Mouse (Mus musculus) CH12.LX (cell line): ENCODE data around the gene Slc4a1.

Source experiments
- CHD2 ChIP-seq: IDR thresholded peaks from 2 replicates; pipeline ENCODE4 v1.6.1; 2011; ENCODE audit warnings: low read length, improper control_type of control experiment
- CTCF ChIP-seq, 2 experiments: IDR thresholded peaks in 1 of 2; conservative IDR thresholded peaks in 1 of 2; 2 replicates each; pipeline ENCODE4 v1.5.1; 2011 to 2012; ENCODE audit warnings: low read depth in 2 of 2, low read length in 2 of 2, improper control_type of control experiment in 1 of 2, inconsistent platforms in 1 of 2, mild to moderate bottlenecking in 1 of 2, moderate library complexity in 1 of 2
- MXI1 ChIP-seq: IDR thresholded peaks from 2 replicates; pipeline ENCODE4 v1.6.1; 2011; ENCODE audit warnings: mild to moderate bottlenecking, low read depth, low read length, improper control_type of control experiment
- POLR2A ChIP-seq: IDR thresholded peaks from 2 replicates; pipeline ENCODE4 v1.6.1; 2011; ENCODE audit warnings: low read depth, mild to moderate bottlenecking, improper control_type of control experiment, low read length
- SMC3 ChIP-seq: IDR thresholded peaks from 2 replicates; pipeline ENCODE4 v1.6.1; 2011; ENCODE audit warnings: low read depth, low read length, improper control_type of control experiment

GRCm38 (mm10) chr11:102385075-102385474, 19.1 kb upstream of the Slc4a1 start:
- no peak for TF ChIP-seq SMC3
- TF ChIP-seq CHD2: no peak
- no peak for TF ChIP-seq POLR2A
- TF ChIP-seq CTCF (conservative IDR thresholded peaks at IDR 0.05 in 1 of 2, IDR thresholded peaks at IDR 0.05 in 1 of 2; ENCODE audit: low read depth in 2 of 2, low read length in 2 of 2): no peak
- no peak for TF ChIP-seq MXI1
